ENCODE assay signal across 8 mouse cellular contexts in genomic region chr1:64617715-64617984, GRCm38 (mm10). TPM values are rescaled to one million over a fixed set of nuclear protein-coding genes. Genes with fewer than 3 reads are reported as not detected.
DNase-seq lines count a peak whose midpoint lies in the region; ATAC-seq and TF ChIP-seq lines count a peak whose summit lies in the region.

No protein-coding gene starts in this region.

- no peaks in the 10 kb centered on the region for H3K27me3 ChIP-seq in embryonic facial prominence, embryonic 12.5 days
- H3K27me3 ChIP-seq in limb, embryonic 15.5 days = no peaks in the 10 kb centered on the region
- H3K27me3 ChIP-seq in midbrain, postnatal 0 days (ENCODE audit: insufficient read depth, low read length) = no peaks in the 10 kb centered on the region

- peak overlapping the region; percentile 69 for H3K9ac ChIP-seq in embryonic facial prominence, embryonic 12.5 days
- H3K9ac ChIP-seq in limb, embryonic 15.5 days = peak overlapping the region; percentile 97
- peak overlapping the region; percentile 95 for H3K9ac ChIP-seq in midbrain, postnatal 0 days (replicated peaks; ENCODE audit: low read length, poor library complexity, severe bottlenecking)

- H3K27ac ChIP-seq in embryonic facial prominence, embryonic 12.5 days = peak overlapping the region; percentile 97
- peak overlapping the region; percentile 99 for H3K27ac ChIP-seq in limb, embryonic 15.5 days
- H3K27ac ChIP-seq in midbrain, postnatal 0 days (ENCODE audit: low read depth, low read length) = peak overlapping the region; percentile 96

- TF ChIP-seq CTCF in midbrain, postnatal 0 days (IDR thresholded peaks at IDR 0.05) = peak; percentile 93

- H3K36me3 ChIP-seq in embryonic facial prominence, embryonic 12.5 days = 0 out of 2 replicates have a peak, but pooled peaks cover 1% of the 10 kb centered on the region
- peaks cover 8% of the 10 kb centered on the region; the same call in 1 of the 2 replicates for H3K36me3 ChIP-seq in limb, embryonic 15.5 days
- 0 out of 2 replicates have a peak, but pooled peaks cover 2% of the 10 kb centered on the region for H3K36me3 ChIP-seq in midbrain, postnatal 0 days (ENCODE audit: insufficient read depth, low read length)

- H3K4me1 ChIP-seq in embryonic facial prominence, embryonic 12.5 days = peaks cover 13% of the 10 kb centered on the region; the same call in 1 of the 2 replicates
- H3K4me1 ChIP-seq in limb, embryonic 15.5 days = peaks cover 29% of the 10 kb centered on the region
- peaks cover 14% of the 10 kb centered on the region for H3K4me1 ChIP-seq in midbrain, postnatal 0 days (ENCODE audit: insufficient read depth, low read length)

- peak; percentile 81 for DNase-seq in 3T3-L1 (ENCODE audit: low read depth, low spot score)
- peak; percentile 90 to 94 for DNase-seq in adrenal gland, postnatal 36 days
- DNase-seq in heart, adult 8-10 months (ENCODE audit: low spot score) = peak; percentile 81
- peak; percentile 85 for DNase-seq in kidney, adult 9 months
- DNase-seq in midbrain, postnatal 0 days (ENCODE audit: low spot score) = peak; percentile 80
- peak; percentile 69 for DNase-seq in spleen, postnatal 36 days (ENCODE audit: low spot score in 2 of 2)

- no peaks in the 10 kb centered on the region for H3K9me3 ChIP-seq in embryonic facial prominence, embryonic 12.5 days
- H3K9me3 ChIP-seq in limb, embryonic 15.5 days = no peaks in the 10 kb centered on the region
- no peaks in the 10 kb centered on the region for H3K9me3 ChIP-seq in midbrain, postnatal 0 days (ENCODE audit: low read length)

- ATAC-seq in embryonic facial prominence, embryonic 12.5 days (ENCODE audit: insufficient number of reproducible peaks, insufficient read depth, low FRiP score, low TSS enrichment) = peak; percentile 82
- peak; percentile 42 for ATAC-seq in limb, embryonic 15.5 days (ENCODE audit: insufficient number of reproducible peaks, low FRiP score, low TSS enrichment, low read depth)
- peak; percentile 87 for ATAC-seq in midbrain, postnatal 0 days (ENCODE audit: low FRiP score)

- H3K4me3 ChIP-seq in embryonic facial prominence, embryonic 12.5 days = peak overlapping the region; percentile 61
- peak overlapping the region; percentile 77 for H3K4me3 ChIP-seq in limb, embryonic 15.5 days
- peak overlapping the region; percentile 86 for H3K4me3 ChIP-seq in midbrain, postnatal 0 days (ENCODE audit: low read depth, low read length)

- under 1% methylated on average over 15 of the region's 15 CpGs for WGBS in embryonic facial prominence, embryonic 12.5 days
- under 1% methylated on average over 15 of the region's 15 CpGs for WGBS in limb, embryonic 15.5 days
- under 1% methylated on average over 15 of the region's 15 CpGs for WGBS in midbrain, postnatal 0 days

- peak overlapping the region; percentile 68 for H3K4me2 ChIP-seq in embryonic facial prominence, embryonic 12.5 days (replicated peaks)
- H3K4me2 ChIP-seq in limb, embryonic 15.5 days = peak overlapping the region; percentile 69
- H3K4me2 ChIP-seq in midbrain, postnatal 0 days (ENCODE audit: low read depth, low read length, poor library complexity, severe bottlenecking) = peak overlapping the region; percentile 74

RNA-seq across cellular contexts. Expression of gene Mettl21a, which starts 0.6 kb away (rescaled TPM):
- total RNA-seq in adrenal gland, postnatal 36 days (2021) = 10 to 100 TPM; 11.9 to 19.8 TPM
- polyA plus RNA-seq in embryonic facial prominence, embryonic 12.5 days (2016; fragmentation: Nextera tagmentation; extraction: Ambion mirVana) = 21.6 and 23.6 TPM in 2 replicates
- total RNA-seq in heart, adult 8-10 months (2022) = 10 to 100 TPM in 1 of 4 experiments, 1 to 10 TPM in 3; 6.5 to 10.0 (median 7.9) TPM
- polyA plus RNA-seq in limb, embryonic 15.5 days (2015; fragmentation: Nextera tagmentation; extraction: Ambion mirVana) = 25.4 and 31.7 TPM in 2 replicates
- total RNA-seq in midbrain, postnatal 0 days (2014; rRNA removed) = 9.4 and 12.1 TPM in 2 replicates
- 10.8 and 13.3 TPM in 2 replicates for polyA plus RNA-seq in midbrain, postnatal 0 days (2015; fragmentation: Nextera tagmentation; extraction: Ambion mirVana)

Comparison
In these comparisons a context has a peak if more than half of its experiments do, and no peak if none do; other contexts are left out.
1. Peak in every context shown above with its lines: DNase-seq, ATAC-seq, H3K4me3 ChIP-seq and H3K27ac ChIP-seq.